Mouse (Mus musculus) stomach, embryonic 14.5 days (tissue): ENCODE measurements around the gene Gpc5. TPM values are rescaled to one million over a fixed set of nuclear protein-coding genes. Genes with fewer than 3 reads are reported as not detected.

Source experiments
- ATAC-seq: fragments of 200-750 bp; cut with Nextera tagmentation; 2 replicates; pipeline ENCODE4 v1.8.0; 2017; ENCODE audit warnings: low read depth, moderate TSS enrichment; ENCODE audit not compliant: insufficient number of reproducible peaks, insufficient read depth, low FRiP score
- H3K27ac ChIP-seq: fragments of 300-500 bp; sonication (generic); 2 replicates; pipeline ENCODE4 v1.5.1; 2014; ENCODE audit warnings: mild to moderate bottlenecking, low read length, moderate library complexity, mixed read lengths
- H3K27me3 ChIP-seq: fragments of 300-500 bp; sonication (generic); 2 replicates; pipeline ENCODE4 v1.6.1; 2014; ENCODE audit warnings: low read length, control low read depth, mixed read lengths; ENCODE audit not compliant: control insufficient read depth, insufficient read depth
- H3K36me3 ChIP-seq: fragments of 300-500 bp; sonication (generic); 2 replicates; pipeline ENCODE4 v1.6.1; 2014; ENCODE audit warnings: mild to moderate bottlenecking, control low read depth, low read length, moderate library complexity, mixed read lengths; ENCODE audit not compliant: control insufficient read depth, insufficient read depth
- H3K4me1 ChIP-seq: fragments of 300-500 bp; sonication (generic); 2 replicates; pipeline ENCODE4 v1.6.1; 2014; ENCODE audit warnings: low read length, control low read depth, mixed read lengths; ENCODE audit not compliant: control insufficient read depth, insufficient read depth
- H3K4me2 ChIP-seq: fragments of 300-500 bp; sonication (generic); replicated peaks from 2 replicates; pipeline ENCODE4 v1.6.1; 2014; ENCODE audit warnings: low read depth, low read length, control low read depth
- H3K4me3 ChIP-seq: fragments of 300-500 bp; sonication (generic); 2 replicates; pipeline ENCODE4 v1.5.1; 2014; ENCODE audit warnings: low read depth, low read length, control low read depth
- H3K9ac ChIP-seq: fragments of 300-500 bp; sonication (generic); replicated peaks from 2 replicates; pipeline ENCODE4 v1.6.1; 2014; ENCODE audit warnings: low read depth, mild to moderate bottlenecking, control low read depth, low read length, moderate library complexity, mixed read lengths
- H3K9me3 ChIP-seq: fragments of 300-500 bp; sonication (generic); 2 replicates; pipeline ENCODE4 v1.6.1; 2016; ENCODE audit warnings: low read depth, low read length, control low read depth; ENCODE audit not compliant: control insufficient read depth
- WGBS: fragments of 180-500 bp; shearing (Covaris S2); extraction: QIAGEN DNeasy Blood & Tissue Kit; methylation state at CpG from one replicate; pipeline ENCODE4 v1.1.7; 2014; 5-methylcytosine and 5-hydroxymethylcytosine counted together
- polyA plus RNA-seq: library from polyadenylated mRNA; unstranded; fragments of >200 nt; fragmentation: Nextera tagmentation; extraction: Ambion mirVana; gene quantifications from 2 replicates; pipeline ENCODE4 v1.2.1, GENCODE M21; 2014

Gene Gpc5
- polyA plus RNA-seq, 1 experiment from 2014 or later, result 0.48 TPM

GRCm38 (mm10) chr14:116167401-116167800, 1075.4 kb downstream of the Gpc5 start:
- ATAC-seq, result no peak
- Histone ChIP-seq H3K9ac (no peak overlapping the region), H3K4me1 (no peaks in the 10 kb centered on the region), H3K4me3 (no peak overlapping the region), H3K4me2 (no peak overlapping the region), H3K27ac (no peak overlapping the region), H3K9me3 (no peaks in the 10 kb centered on the region), H3K27me3 (no peaks in the 10 kb centered on the region), H3K36me3 (no peaks in the 10 kb centered on the region)

- H3K9ac ChIP-seq, result no peak overlapping the region
- H3K4me1 ChIP-seq, result no peaks in the 10 kb centered on the region
- H3K27me3 ChIP-seq, result no peaks in the 10 kb centered on the region
- no peak overlapping the region for H3K4me3 ChIP-seq
- H3K4me2 ChIP-seq, result no peak overlapping the region
- no peak for ATAC-seq
- no peaks in the 10 kb centered on the region for H3K9me3 ChIP-seq
- no peak overlapping the region for H3K27ac ChIP-seq
- 64% methylated on average over 5 of the region's 5 CpGs for WGBS
- H3K36me3 ChIP-seq, result no peaks in the 10 kb centered on the region
These were observed 1077.1 kb downstream of the Gpc5 start for GRCm38 (mm10) chr14:116169129-116169528.

GRCm38 (mm10) chr14:116186981-116187380, 1095.0 kb downstream of the Gpc5 start:
- Histone ChIP-seq H3K4me1 (no peaks in the 10 kb centered on the region), H3K4me3 (no peak overlapping the region), H3K27me3 (no peaks in the 10 kb centered on the region), H3K9ac (no peak overlapping the region), H3K9me3 (no peaks in the 10 kb centered on the region), H3K4me2 (no peak overlapping the region), H3K27ac (no peak overlapping the region), H3K36me3 (no peaks in the 10 kb centered on the region)
- 76% methylated on average over 4 of the region's 4 CpGs for WGBS
- ATAC-seq, result no peak

- ATAC-seq, result no peak
- Histone ChIP-seq H3K4me1 (no peaks in the 10 kb centered on the region), H3K9me3 (no peaks in the 10 kb centered on the region), H3K27me3 (no peaks in the 10 kb centered on the region), H3K27ac (no peak overlapping the region), H3K4me2 (no peak overlapping the region), H3K4me3 (no peak overlapping the region), H3K9ac (no peak overlapping the region), H3K36me3 (no peaks in the 10 kb centered on the region)
- 33% methylated on average over 6 of the region's 6 CpGs for WGBS
These were observed 1115.0 kb downstream of the Gpc5 start for GRCm38 (mm10) chr14:116206977-116207376.

GRCm38 (mm10) chr14:116208581-116208980, 1116.6 kb downstream of the Gpc5 start:
- no peak for ATAC-seq
- H3K27me3 ChIP-seq, result no peaks in the 10 kb centered on the region
- no peaks in the 10 kb centered on the region for H3K36me3 ChIP-seq
- no peak overlapping the region for H3K4me3 ChIP-seq
- H3K4me2 ChIP-seq, result no peak overlapping the region
- H3K9me3 ChIP-seq, result no peaks in the 10 kb centered on the region
- no peak overlapping the region for H3K27ac ChIP-seq
- WGBS, result 93% methylated on average over 3 of the region's 3 CpGs
- H3K4me1 ChIP-seq, result no peaks in the 10 kb centered on the region
- H3K9ac ChIP-seq, result no peak overlapping the region

- no peak overlapping the region for H3K4me2 ChIP-seq
- H3K4me1 ChIP-seq, result no peaks in the 10 kb centered on the region
- no peaks in the 10 kb centered on the region for H3K27me3 ChIP-seq
- WGBS, result 65% methylated on average over 5 of the region's 5 CpGs
- H3K4me3 ChIP-seq, result no peak overlapping the region
- H3K27ac ChIP-seq, result no peak overlapping the region
- no peak overlapping the region for H3K9ac ChIP-seq
- H3K9me3 ChIP-seq, result no peaks in the 10 kb centered on the region
- no peak for ATAC-seq
- H3K36me3 ChIP-seq, result no peaks in the 10 kb centered on the region
These were observed 1117.0 kb downstream of the Gpc5 start for GRCm38 (mm10) chr14:116209045-116209444.

GRCm38 (mm10) chr14:116210304-116210703, 1118.3 kb downstream of the Gpc5 start:
- Histone ChIP-seq H3K4me2 (no peak overlapping the region), H3K36me3 (no peaks in the 10 kb centered on the region), H3K9ac (no peak overlapping the region), H3K4me3 (no peak overlapping the region), H3K27me3 (no peaks in the 10 kb centered on the region), H3K4me1 (no peaks in the 10 kb centered on the region), H3K9me3 (no peaks in the 10 kb centered on the region), H3K27ac (no peak overlapping the region)
- ATAC-seq, result no peak
- 71% methylated on average over 6 of the region's 6 CpGs for WGBS

GRCm38 (mm10) chr14:116212029-116212428, 1120.0 kb downstream of the Gpc5 start:
- H3K4me1 ChIP-seq, result no peaks in the 10 kb centered on the region
- no peak overlapping the region for H3K9ac ChIP-seq
- H3K4me2 ChIP-seq, result no peak overlapping the region
- no peaks in the 10 kb centered on the region for H3K9me3 ChIP-seq
- no peak overlapping the region for H3K4me3 ChIP-seq
- H3K36me3 ChIP-seq, result no peaks in the 10 kb centered on the region
- H3K27ac ChIP-seq, result no peak overlapping the region
- no peaks in the 10 kb centered on the region for H3K27me3 ChIP-seq
- ATAC-seq, result no peak

GRCm38 (mm10) chr14:116258126-116258525, 1166.1 kb downstream of the Gpc5 start:
- no peaks in the 10 kb centered on the region for H3K9me3 ChIP-seq
- WGBS, result 96% methylated on average over 1 of the region's 1 CpGs
- H3K9ac ChIP-seq, result no peak overlapping the region
- H3K27ac ChIP-seq, result no peak overlapping the region
- H3K4me1 ChIP-seq, result no peaks in the 10 kb centered on the region
- H3K36me3 ChIP-seq, result no peaks in the 10 kb centered on the region
- no peak overlapping the region for H3K4me2 ChIP-seq
- no peak overlapping the region for H3K4me3 ChIP-seq
- no peak for ATAC-seq
- H3K27me3 ChIP-seq, result no peaks in the 10 kb centered on the region
